Mouse (Mus musculus) kidney, adult 2 months (tissue): ENCODE results near the gene Tmem80. TPM values are rescaled to one million over a fixed set of nuclear protein-coding genes. Genes with fewer than 3 reads are reported as not detected.
A peak's percentile ranks its signal among the peaks of the same experiment; 100 is the strongest.

ENCODE experiments used
- DNase-seq: peaks from one replicate; pipeline ENCODE4 v3.0.0; 2021
- H3K27ac ChIP-seq: fragments of 200-500 bp; 2 replicates; pipeline ENCODE4 v1.5.1; 2012; ENCODE audit warnings: low read depth, low read length, control low read depth, inconsistent platforms; ENCODE audit not compliant: insufficient read depth
- H3K27me3 ChIP-seq: fragments of 200-500 bp; replicated peaks from 2 replicates; pipeline ENCODE4 v1.6.1; 2012; ENCODE audit warnings: mild to moderate bottlenecking, moderate library complexity, low read length, inconsistent platforms; ENCODE audit not compliant: control insufficient read depth, insufficient read depth
- H3K36me3 ChIP-seq: fragments of 200-500 bp; 2 replicates; pipeline ENCODE4 v1.6.1; 2012; ENCODE audit warnings: mild to moderate bottlenecking, moderate library complexity, low read length, inconsistent platforms; ENCODE audit not compliant: control insufficient read depth, insufficient read depth
- H3K4me1 ChIP-seq: fragments of 200-500 bp; 2 replicates; pipeline ENCODE4 v1.6.1; 2011; ENCODE audit warnings: low read length; ENCODE audit not compliant: control insufficient read depth, insufficient read depth
- H3K4me3 ChIP-seq: fragments of 200-500 bp; 2 replicates; pipeline ENCODE4 v1.5.1; 2011; ENCODE audit warnings: mild to moderate bottlenecking, low read depth, low read length, control low read depth; ENCODE audit not compliant: insufficient read depth
- CTCF ChIP-seq: fragments of 200-500 bp; conservative IDR thresholded peaks from 2 replicates; pipeline ENCODE4 v1.5.1; 2011; ENCODE audit warnings: low read depth, mild to moderate bottlenecking, control low read depth, low read length, moderate library complexity, mixed read lengths; ENCODE audit not compliant: insufficient read depth, insufficient read length
- POLR2A ChIP-seq: fragments of 200-500 bp; IDR thresholded peaks from one replicate; pipeline ENCODE4 v1.6.1; 2011; ENCODE audit warnings: low read depth, low read length, control low read depth
- WGBS: fragments of 180-500 bp; shearing (Covaris S2); methylation state at CpG from one replicate; pipeline ENCODE4 v1.1.7; 2018; 5-methylcytosine and 5-hydroxymethylcytosine counted together
- polyA plus RNA-seq: library from polyadenylated mRNA; depleted of rRNA; stranded (reverse); fragments of >200 nt; gene quantifications from 2 replicates; pipeline ENCODE4 v1.2.3, GENCODE M21; 2012

Gene Tmem80
- polyA plus RNA-seq, 1 experiment = 53.7 TPM

DNA sequence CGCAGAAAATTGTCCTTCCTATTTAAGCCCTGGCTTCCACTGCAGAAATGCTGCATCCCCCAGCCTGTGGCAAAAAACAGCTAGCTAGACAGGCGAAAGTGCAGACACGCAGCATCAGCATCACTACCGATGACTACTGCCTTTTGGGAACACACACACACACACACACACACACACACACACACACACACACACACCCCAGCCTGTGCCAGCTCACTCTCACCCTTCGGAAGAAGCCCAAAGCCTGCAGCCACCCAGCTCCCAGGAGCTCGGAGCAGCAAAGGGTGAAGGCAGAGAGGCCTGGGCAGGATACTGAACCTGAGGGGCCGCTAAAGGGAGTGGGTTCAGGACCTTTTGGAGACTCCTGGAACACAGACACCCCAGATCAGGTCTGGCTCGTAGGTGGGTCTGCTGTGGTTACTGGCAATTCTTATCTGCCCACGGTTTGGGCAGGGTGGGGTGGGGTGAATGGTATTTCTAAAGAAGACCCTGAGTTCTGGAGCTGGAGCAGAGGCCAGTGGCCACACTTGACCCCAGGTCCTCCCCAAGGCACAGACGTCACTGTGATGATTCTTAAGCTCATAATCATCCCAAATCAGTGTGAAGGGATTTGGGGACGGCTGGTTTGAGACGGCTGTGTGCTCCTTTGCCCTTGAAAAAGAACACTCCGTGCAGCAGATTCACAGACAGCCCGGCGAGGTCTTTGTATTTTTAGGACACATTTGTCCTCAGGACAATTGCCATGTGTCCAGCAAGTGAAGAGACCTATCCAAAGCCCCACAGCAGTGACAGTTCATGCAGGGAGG lies 34.8 kb upstream of the Tmem80 start:
- Histone ChIP-seq H3K27ac (no peak overlapping the region), H3K27me3 (peaks cover 3% of the 10 kb centered on the region; the same call in 1 of the 2 replicates), H3K36me3 (no peaks in the 10 kb centered on the region), H3K4me3 (no peak overlapping the region), H3K4me1 (peaks cover 5% of the 10 kb centered on the region)
- DNase-seq = no peak
- TF ChIP-seq POLR2A (no peak), CTCF (no peak)
- 77% methylated on average over 15 of the region's 15 CpGs for WGBS

DNA sequence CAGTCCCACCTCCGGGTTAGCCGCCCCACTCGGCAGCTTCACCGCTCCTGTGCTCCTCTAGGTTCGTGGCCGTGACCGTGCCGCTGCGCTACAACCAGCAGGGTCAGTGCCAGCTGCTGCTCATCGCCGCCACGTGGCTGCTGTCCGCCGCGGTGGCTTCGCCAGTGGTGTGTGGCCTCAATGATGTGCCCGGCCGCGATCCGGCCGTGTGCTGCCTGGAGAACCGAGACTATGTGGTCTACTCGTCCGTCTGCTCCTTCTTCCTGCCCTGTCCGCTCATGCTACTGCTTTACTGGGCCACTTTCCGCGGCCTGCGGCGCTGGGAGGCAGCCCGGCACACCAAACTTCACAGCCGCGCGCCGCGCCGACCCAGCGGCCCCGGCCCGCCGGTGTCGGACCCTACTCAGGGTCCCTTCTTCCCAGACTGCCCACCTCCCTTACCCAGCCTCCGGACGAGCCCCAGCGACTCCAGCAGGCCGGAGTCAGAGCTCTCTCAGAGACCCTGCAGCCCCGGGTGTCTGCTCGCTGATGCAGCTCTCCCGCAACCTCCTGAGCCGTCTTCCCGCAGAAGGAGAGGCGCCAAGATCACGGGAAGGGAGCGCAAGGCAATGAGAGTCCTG lies 33.6 kb upstream of the Tmem80 start:
- WGBS = under 1% methylated on average over 53 of the region's 53 CpGs
- H3K36me3 ChIP-seq = no peaks in the 10 kb centered on the region
- no peak overlapping the region; the same call in 1 of the 2 replicates for H3K4me3 ChIP-seq
- H3K27me3 ChIP-seq = peaks cover 3% of the 10 kb centered on the region; the same call in 1 of the 2 replicates
- peak; percentile 43 for DNase-seq
- H3K27ac ChIP-seq = no peak overlapping the region
- peaks cover 5% of the 10 kb centered on the region for H3K4me1 ChIP-seq
- TF ChIP-seq CTCF (peak; percentile 25; the same call in 1 of the 2 replicates), POLR2A (no peak)

DNA sequence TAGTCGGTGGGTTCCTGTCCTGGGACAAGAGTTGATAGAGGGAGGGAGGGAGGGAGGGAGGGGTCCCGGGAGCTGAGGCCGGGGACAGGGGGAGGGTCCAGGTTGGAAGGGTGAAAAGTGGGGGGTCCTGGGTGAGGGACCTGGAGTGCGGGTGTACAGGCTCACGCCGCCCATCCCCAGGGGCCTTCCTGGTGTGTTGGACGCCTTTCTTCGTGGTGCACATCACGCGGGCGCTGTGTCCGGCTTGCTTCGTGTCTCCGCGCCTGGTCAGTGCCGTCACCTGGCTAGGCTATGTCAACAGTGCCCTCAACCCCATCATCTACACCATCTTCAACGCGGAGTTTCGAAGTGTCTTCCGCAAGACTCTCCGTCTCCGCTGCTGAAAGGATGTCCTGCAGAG lies 33.1 kb upstream of the Tmem80 start:
- H3K4me3 ChIP-seq = 0 out of 2 replicates have a peak overlapping the region, but pooled peaks have one; percentile 3
- peaks cover 3% of the 10 kb centered on the region; the same call in 1 of the 2 replicates for H3K27me3 ChIP-seq
- no peak for TF ChIP-seq CTCF
- TF ChIP-seq POLR2A = no peak
- peaks cover 5% of the 10 kb centered on the region for H3K4me1 ChIP-seq
- 10% methylated on average over 22 of the region's 22 CpGs for WGBS
- no peak for DNase-seq
- H3K36me3 ChIP-seq = no peaks in the 10 kb centered on the region
- H3K27ac ChIP-seq = no peak overlapping the region

DNA sequence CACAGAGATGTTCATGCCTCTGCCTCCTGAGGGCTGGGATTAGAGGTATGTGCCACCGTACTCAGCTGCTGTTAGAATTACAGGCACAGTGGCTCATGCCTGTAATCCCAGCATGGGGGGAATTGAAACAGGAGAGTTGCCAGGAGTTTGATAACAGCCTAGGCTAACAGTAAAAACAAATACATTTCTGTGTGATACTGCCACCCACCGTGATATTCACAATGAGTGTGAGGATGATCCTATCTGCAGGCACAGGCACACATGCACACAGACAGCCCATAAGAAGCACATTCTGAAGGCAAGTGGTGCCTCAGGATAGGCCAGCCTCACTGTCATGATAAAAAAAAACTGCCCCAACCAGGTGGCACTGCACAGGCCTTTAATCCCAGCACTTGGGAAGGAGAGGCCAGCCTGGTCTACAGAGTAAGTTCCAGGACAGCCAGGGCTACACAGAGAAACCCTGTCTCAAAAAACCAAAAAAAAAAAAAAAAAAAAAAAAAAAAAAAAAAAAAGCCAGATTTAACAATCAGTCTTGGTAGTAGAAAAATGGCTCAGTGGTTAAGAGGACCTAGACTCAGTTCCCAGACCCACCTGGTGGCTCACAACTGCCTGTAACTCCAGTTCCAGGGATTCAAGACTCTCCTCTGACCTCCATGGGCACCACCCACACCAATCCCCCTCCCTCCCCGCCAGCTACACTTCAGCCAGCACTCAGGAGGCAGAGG lies 29.5 kb upstream of the Tmem80 start:
- no peak for TF ChIP-seq CTCF
- no peak for TF ChIP-seq POLR2A
- no peaks in the 10 kb centered on the region for H3K36me3 ChIP-seq
- no peak overlapping the region for H3K4me3 ChIP-seq
- peaks cover 8% of the 10 kb centered on the region for H3K4me1 ChIP-seq
- DNase-seq = no peak
- no peak overlapping the region for H3K27ac ChIP-seq
- peaks cover 3% of the 10 kb centered on the region; the same call in 1 of the 2 replicates for H3K27me3 ChIP-seq
- WGBS = 84% methylated on average over 3 of the region's 3 CpGs

DNA sequence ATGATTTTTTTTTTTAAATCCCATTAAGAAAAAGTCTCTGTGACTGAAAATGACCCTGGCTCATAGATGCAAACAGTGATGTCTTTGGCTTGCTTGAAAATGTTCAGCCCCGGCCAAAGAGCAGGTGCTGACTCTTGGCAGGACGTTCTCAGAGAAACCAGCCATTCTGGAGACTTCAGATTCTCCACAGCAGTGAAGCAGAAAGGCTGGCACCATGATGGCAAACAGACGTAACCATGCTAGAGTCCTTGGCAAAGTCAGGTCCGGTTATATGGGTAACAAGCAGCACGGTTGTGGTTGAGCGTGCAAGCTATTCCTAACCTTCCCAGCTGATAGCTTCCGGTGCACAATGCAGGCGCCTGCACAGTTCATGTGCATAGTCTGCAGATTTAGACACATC lies 28.4 kb upstream of the Tmem80 start:
- 81% methylated on average over 8 of the region's 8 CpGs for WGBS
- Histone ChIP-seq H3K4me1 (peaks cover 3% of the 10 kb centered on the region; the same call in 1 of the 2 replicates), H3K27ac (no peak overlapping the region), H3K27me3 (0 out of 2 replicates have a peak, but pooled peaks cover 2% of the 10 kb centered on the region), H3K36me3 (no peaks in the 10 kb centered on the region), H3K4me3 (no peak overlapping the region)
- TF ChIP-seq POLR2A = no peak
- TF ChIP-seq CTCF = no peak
- peak; percentile 41 for DNase-seq

DNA sequence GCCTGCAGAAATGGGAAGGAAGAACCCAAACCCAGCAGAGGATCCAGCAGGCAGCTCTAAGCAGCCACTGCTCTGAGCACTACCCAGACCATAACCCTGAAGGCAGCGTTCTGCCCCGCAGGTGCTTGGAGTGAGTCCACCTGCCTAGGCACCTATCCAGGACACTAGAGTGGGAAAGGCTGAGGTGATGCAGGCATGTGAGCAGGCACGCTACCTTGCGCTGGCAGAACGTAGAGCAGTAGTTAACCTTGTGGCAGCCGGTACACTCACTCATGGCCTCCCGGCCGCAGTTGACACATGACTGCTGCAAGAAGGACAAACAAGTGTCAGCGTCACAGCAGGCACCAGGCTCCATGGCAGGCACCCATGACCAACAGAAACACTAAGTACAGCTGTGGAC lies 26.2 kb upstream of the Tmem80 start:
- peak; percentile 73 for DNase-seq
- no peaks in the 10 kb centered on the region for H3K27me3 ChIP-seq
- no peak for TF ChIP-seq POLR2A
- no peak for TF ChIP-seq CTCF
- 73% methylated on average over 9 of the region's 9 CpGs for WGBS
- no peak overlapping the region for H3K4me3 ChIP-seq
- H3K36me3 ChIP-seq = no peaks in the 10 kb centered on the region
- peaks cover 3% of the 10 kb centered on the region; the same call in 1 of the 2 replicates for H3K4me1 ChIP-seq
- H3K27ac ChIP-seq = no peak overlapping the region
